Mouse (Mus musculus) hindbrain, embryonic 13.5 days (tissue): ENCODE measurements around the gene Bpifc. TPM values are rescaled to one million over a fixed set of nuclear protein-coding genes. Genes with fewer than 3 reads are reported as not detected.
A peak's percentile ranks its signal among the peaks of the same experiment; 100 is the strongest.

Source experiments
- ATAC-seq: fragments of 200-750 bp; cut with Nextera tagmentation; 2 replicates; pipeline ENCODE4 v1.8.0; 2017; ENCODE audit warnings: moderate TSS enrichment; ENCODE audit not compliant: low FRiP score
- H3K27ac ChIP-seq: fragments of 300-500 bp; sonication (generic); 2 replicates; pipeline ENCODE4 v1.5.1; 2015; ENCODE audit warnings: inconsistent platforms, mild to moderate bottlenecking, moderate library complexity
- H3K27me3 ChIP-seq: fragments of 300-500 bp; sonication (generic); 2 replicates; pipeline ENCODE4 v1.6.1; 2015; ENCODE audit warnings: mild to moderate bottlenecking, inconsistent platforms
- H3K36me3 ChIP-seq: fragments of 300-500 bp; sonication (generic); 2 replicates; pipeline ENCODE4 v1.6.1; 2015; ENCODE audit warnings: mild to moderate bottlenecking, inconsistent platforms
- H3K4me1 ChIP-seq: fragments of 300-500 bp; sonication (generic); replicated peaks from 2 replicates; pipeline ENCODE4 v1.6.1; 2015; ENCODE audit warnings: inconsistent platforms
- H3K4me2 ChIP-seq: fragments of 300-500 bp; sonication (generic); 2 replicates; pipeline ENCODE4 v1.6.1; 2015; ENCODE audit warnings: inconsistent platforms, mild to moderate bottlenecking, moderate library complexity
- H3K4me3 ChIP-seq: fragments of 300-500 bp; sonication (generic); 2 replicates; pipeline ENCODE4 v1.5.1; 2015; ENCODE audit warnings: mild to moderate bottlenecking, inconsistent platforms
- H3K9ac ChIP-seq: fragments of 300-500 bp; sonication (generic); 2 replicates; pipeline ENCODE4 v1.6.1; 2015; ENCODE audit warnings: mild to moderate bottlenecking, inconsistent platforms
- H3K9me3 ChIP-seq: fragments of 300-500 bp; sonication (generic); 2 replicates; pipeline ENCODE4 v1.6.1; 2016; ENCODE audit warnings: inconsistent platforms
- WGBS: fragments of 180-500 bp; shearing (Covaris S2); methylation state at CpG from one replicate; pipeline ENCODE4 v1.1.7; 2015; 5-methylcytosine and 5-hydroxymethylcytosine counted together
- polyA plus RNA-seq: library from polyadenylated mRNA; unstranded; fragments of >200 nt; fragmentation: Nextera tagmentation; extraction: Ambion mirVana; gene quantifications from 2 replicates; pipeline ENCODE4 v1.2.1, GENCODE M21; 2015

Bpifc gene
- polyA plus RNA-seq, 1 experiment from 2014 or later = not detected

GRCm38 (mm10) chr10:85967411-85968156 lies 44.1 kb downstream of the Bpifc start:
- peak overlapping the region; percentile 31; the same call in 1 of the 2 replicates for H3K9ac ChIP-seq
- no peaks in the 10 kb centered on the region for H3K9me3 ChIP-seq
- no peak overlapping the region for H3K4me2 ChIP-seq
- H3K27ac ChIP-seq = no peak overlapping the region
- H3K4me3 ChIP-seq = no peak overlapping the region
- H3K4me1 ChIP-seq = no peaks in the 10 kb centered on the region
- ATAC-seq = peak; percentile 46; the same call in 1 of the 2 replicates
- no peaks in the 10 kb centered on the region for H3K36me3 ChIP-seq
- H3K27me3 ChIP-seq = no peaks in the 10 kb centered on the region
- WGBS = 65% methylated on average over 17 of the region's 17 CpGs

GRCm38 (mm10) chr10:85966476-85966875 lies 45.2 kb downstream of the Bpifc start:
- H3K4me1 ChIP-seq = no peaks in the 10 kb centered on the region
- H3K36me3 ChIP-seq = no peaks in the 10 kb centered on the region
- no peak overlapping the region for H3K9ac ChIP-seq
- no peak for ATAC-seq
- no peak overlapping the region for H3K27ac ChIP-seq
- H3K27me3 ChIP-seq = no peaks in the 10 kb centered on the region
- H3K9me3 ChIP-seq = no peaks in the 10 kb centered on the region
- H3K4me3 ChIP-seq = no peak overlapping the region
- no peak overlapping the region for H3K4me2 ChIP-seq
- 68% methylated on average over 2 of the region's 2 CpGs for WGBS

- ATAC-seq = no peak
- Histone ChIP-seq H3K4me3 (no peak overlapping the region), H3K9ac (no peak overlapping the region), H3K9me3 (no peaks in the 10 kb centered on the region), H3K27me3 (peaks cover 4% of the 10 kb centered on the region), H3K4me1 (no peaks in the 10 kb centered on the region), H3K4me2 (no peak overlapping the region), H3K27ac (no peak overlapping the region), H3K36me3 (no peaks in the 10 kb centered on the region)
- 91% methylated on average over 7 of the region's 7 CpGs for WGBS
Measured at GRCm38 (mm10) chr10:85964316-85964715, 47.4 kb downstream of the Bpifc start.

GRCm38 (mm10) chr10:85962897-85963296 lies 48.8 kb downstream of the Bpifc start:
- Histone ChIP-seq H3K4me2 (no peak overlapping the region), H3K4me1 (no peaks in the 10 kb centered on the region), H3K27me3 (peaks cover 4% of the 10 kb centered on the region), H3K27ac (no peak overlapping the region), H3K9me3 (no peaks in the 10 kb centered on the region), H3K4me3 (no peak overlapping the region), H3K36me3 (no peaks in the 10 kb centered on the region), H3K9ac (no peak overlapping the region)
- ATAC-seq = no peak
- 75% methylated on average over 9 of the region's 9 CpGs for WGBS

- H3K27ac ChIP-seq = peak within 1 kb of the TSS; percentile 78
- H3K27me3 ChIP-seq = peaks cover 4% of the 10 kb centered on the region
- peaks cover 20% of the 10 kb centered on the region for H3K4me1 ChIP-seq
- WGBS = under 1% methylated on average over 38 of the region's 38 CpGs
- peak within 1 kb of the TSS; percentile 92 for H3K4me3 ChIP-seq
- peaks cover 24% of the 10 kb centered on the region for H3K36me3 ChIP-seq
- ATAC-seq = peak; percentile 95
- H3K9me3 ChIP-seq = no peaks in the 10 kb centered on the region
- peak within 1 kb of the TSS; percentile 91 for H3K4me2 ChIP-seq
- H3K9ac ChIP-seq = peak within 1 kb of the TSS; percentile 91
Measured at GRCm38 (mm10) chr10:85957464-85957950, 54.2 kb downstream of the Bpifc start, which contains the start of gene Rtcb. TSS of gene Rtcb (minus strand) at chr10:85957823.

GRCm38 (mm10) chr10:85956871-85957419 lies 54.8 kb downstream of the Bpifc start:
- Histone ChIP-seq H3K36me3 (peaks cover 30% of the 10 kb centered on the region), H3K4me3 (peak overlapping the region; percentile 92), H3K4me1 (peaks cover 20% of the 10 kb centered on the region), H3K4me2 (peak overlapping the region; percentile 91), H3K9ac (peak overlapping the region; percentile 91), H3K27me3 (peaks cover 4% of the 10 kb centered on the region), H3K27ac (peak overlapping the region; percentile 78), H3K9me3 (no peaks in the 10 kb centered on the region)
- peak; percentile 24 for ATAC-seq
- WGBS = 7% methylated on average over 20 of the region's 20 CpGs

GRCm38 (mm10) chr10:85954429-85954828 lies 57.3 kb downstream of the Bpifc start:
- H3K4me1 ChIP-seq = peaks cover 20% of the 10 kb centered on the region
- H3K9me3 ChIP-seq = no peaks in the 10 kb centered on the region
- no peaks in the 10 kb centered on the region for H3K27me3 ChIP-seq
- WGBS = 90% methylated on average over 2 of the region's 2 CpGs
- no peak for ATAC-seq
- H3K4me2 ChIP-seq = no peak overlapping the region
- peaks cover 52% of the 10 kb centered on the region for H3K36me3 ChIP-seq
- H3K27ac ChIP-seq = no peak overlapping the region
- H3K4me3 ChIP-seq = no peak overlapping the region
- H3K9ac ChIP-seq = no peak overlapping the region

GRCm38 (mm10) chr10:85953401-85953800 lies 58.3 kb downstream of the Bpifc start:
- H3K9me3 ChIP-seq = no peaks in the 10 kb centered on the region
- no peak overlapping the region for H3K4me2 ChIP-seq
- no peak for ATAC-seq
- no peak overlapping the region for H3K4me3 ChIP-seq
- peaks cover 20% of the 10 kb centered on the region for H3K4me1 ChIP-seq
- 86% methylated on average over 3 of the region's 3 CpGs for WGBS
- no peak overlapping the region for H3K27ac ChIP-seq
- peaks cover 63% of the 10 kb centered on the region for H3K36me3 ChIP-seq
- H3K27me3 ChIP-seq = no peaks in the 10 kb centered on the region
- no peak overlapping the region for H3K9ac ChIP-seq

GRCm38 (mm10) chr10:85951765-85952443 lies 59.8 kb downstream of the Bpifc start:
- 92% methylated on average over 6 of the region's 6 CpGs for WGBS
- no peak overlapping the region for H3K4me2 ChIP-seq
- H3K4me1 ChIP-seq = peaks cover 19% of the 10 kb centered on the region
- no peak overlapping the region for H3K27ac ChIP-seq
- H3K36me3 ChIP-seq = peaks cover 72% of the 10 kb centered on the region
- no peak overlapping the region for H3K9ac ChIP-seq
- no peak for ATAC-seq
- no peaks in the 10 kb centered on the region for H3K27me3 ChIP-seq
- no peaks in the 10 kb centered on the region for H3K9me3 ChIP-seq
- H3K4me3 ChIP-seq = no peak overlapping the region

- 57% methylated on average over 8 of the region's 8 CpGs for WGBS
- ATAC-seq = peak; percentile 52; the same call in 1 of the 2 replicates
Measured at GRCm38 (mm10) chr10:85948483-85949196, 63.1 kb downstream of the Bpifc start.

GRCm38 (mm10) chr10:85936280-85936965 lies 75.3 kb downstream of the Bpifc start:
- no peaks in the 10 kb centered on the region for H3K27me3 ChIP-seq
- no peak overlapping the region for H3K27ac ChIP-seq
- H3K4me3 ChIP-seq = no peak overlapping the region
- H3K9me3 ChIP-seq = no peaks in the 10 kb centered on the region
- no peak overlapping the region for H3K4me2 ChIP-seq
- H3K9ac ChIP-seq = no peak overlapping the region
- peaks cover 60% of the 10 kb centered on the region for H3K36me3 ChIP-seq
- H3K4me1 ChIP-seq = no peaks in the 10 kb centered on the region
- no peak for ATAC-seq
- WGBS = 96% methylated on average over 6 of the region's 6 CpGs

More at GRCm38 (mm10) chr10:85948483-85949196, 63.1 kb downstream of the Bpifc start:
- Histone ChIP-seq H3K27ac (no peak overlapping the region; the same call in 1 of the 2 replicates), H3K4me1 (no peaks in the 10 kb centered on the region), H3K9ac (no peak overlapping the region), H3K27me3 (no peaks in the 10 kb centered on the region), H3K36me3 (peaks cover 89% of the 10 kb centered on the region), H3K4me3 (no peak overlapping the region), H3K9me3 (no peaks in the 10 kb centered on the region), H3K4me2 (no peak overlapping the region)
